Mouse (Mus musculus) lung, postnatal 14 days (tissue): Measurements from ENCODE around the gene Tle1.

Experiments
- DNase-seq: peaks from one replicate; pipeline ENCODE4 v3.0.0; 2021

The Tle1 gene

DNA sequence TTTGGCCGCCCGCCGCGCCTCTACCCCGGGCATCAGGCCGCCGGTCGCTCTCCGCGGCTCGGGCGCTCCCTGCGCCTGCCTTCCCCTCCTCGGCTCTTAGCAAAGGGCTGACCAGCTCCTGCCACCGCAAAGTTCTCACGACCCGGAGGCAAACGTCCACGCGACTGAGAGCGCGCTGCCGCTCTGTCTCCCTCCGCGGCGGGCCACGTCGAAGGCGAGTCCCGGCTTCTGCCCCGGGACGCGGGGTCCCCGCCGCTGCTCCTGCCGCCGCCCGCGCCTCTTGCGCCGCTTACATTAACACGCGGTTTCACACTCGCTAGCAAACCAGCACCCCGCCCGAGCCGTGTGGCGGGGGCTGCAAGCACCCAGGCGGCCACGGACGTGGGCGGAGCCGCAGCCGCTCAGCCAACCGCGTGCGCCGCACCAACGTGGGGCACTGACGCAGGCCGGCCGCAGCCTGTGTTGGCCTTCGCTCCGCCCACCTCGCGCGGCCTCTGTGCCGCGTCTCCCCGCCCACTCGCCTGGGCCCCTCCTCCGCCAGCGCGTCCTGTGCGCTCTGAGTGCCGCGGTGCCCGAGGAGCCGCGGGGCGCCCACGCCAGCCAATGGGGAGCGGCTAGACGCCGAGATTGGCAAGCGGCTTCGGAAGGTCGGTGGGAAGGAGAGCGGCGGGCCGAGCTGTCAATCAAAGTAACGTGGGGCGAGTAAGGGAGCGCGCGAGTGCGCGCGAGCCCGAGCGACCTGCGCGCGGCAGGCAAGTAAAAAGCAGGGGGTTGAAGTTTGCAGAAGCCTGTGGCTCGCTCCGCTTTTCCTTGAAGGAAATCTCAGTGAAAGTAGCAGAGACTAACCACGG, at the start of gene Tle1:
Gene Tle1 (minus strand): TSS at position 361 of the 851 bp plus-strand sequence.
- DNase-seq: peak; percentile 99

DNA sequence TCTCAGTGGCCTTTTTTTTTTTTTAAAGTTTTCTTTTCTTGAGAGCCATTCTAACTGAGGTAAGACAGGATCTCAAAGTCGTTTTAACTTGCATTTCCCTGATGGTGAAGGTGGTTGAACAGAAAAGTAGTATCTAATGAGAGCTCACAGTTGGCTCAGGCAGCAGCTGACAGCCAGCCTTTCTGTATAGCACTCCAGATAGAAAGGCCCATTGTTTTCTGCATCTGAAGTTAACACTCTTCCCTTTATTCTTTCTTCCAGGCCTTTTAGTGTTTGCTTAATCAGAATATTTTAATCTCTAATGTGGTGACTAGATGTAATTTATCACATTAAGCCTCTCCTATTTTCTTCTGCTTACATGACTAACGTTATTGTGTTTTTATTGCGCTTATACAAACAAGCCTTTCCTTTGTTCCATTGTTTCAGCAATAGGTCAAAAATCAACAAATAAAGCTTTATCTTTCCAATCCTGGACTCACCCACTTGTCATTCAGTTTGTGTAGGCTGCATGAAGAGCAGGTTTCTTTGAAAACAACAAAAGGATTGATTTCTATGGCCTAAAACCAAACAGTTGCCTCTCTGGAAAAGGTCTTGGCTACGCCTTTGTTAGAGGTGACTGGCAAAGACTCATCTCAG, 33.0 kb upstream of the Tle1 start:
- no peak for DNase-seq

DNA sequence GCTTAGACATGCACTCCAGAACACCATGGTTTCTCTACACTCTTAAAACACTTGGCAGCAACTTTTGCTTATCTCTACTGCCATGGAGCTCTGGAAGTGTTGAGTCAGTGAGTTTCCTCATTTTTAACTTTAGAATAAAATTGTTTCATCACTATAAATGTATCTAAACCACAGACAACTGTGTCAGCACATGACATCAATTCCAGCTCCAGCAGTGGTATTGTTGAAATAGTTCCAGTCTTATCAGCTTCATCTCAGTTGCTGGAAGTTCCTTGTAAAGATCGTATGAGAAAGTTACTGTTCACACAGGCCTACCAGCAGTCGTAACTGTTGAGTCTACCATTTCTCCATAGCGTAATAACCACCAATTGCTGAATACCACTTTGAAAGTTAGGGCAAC, 31.5 kb upstream of the Tle1 start:
- DNase-seq: no peak

DNA sequence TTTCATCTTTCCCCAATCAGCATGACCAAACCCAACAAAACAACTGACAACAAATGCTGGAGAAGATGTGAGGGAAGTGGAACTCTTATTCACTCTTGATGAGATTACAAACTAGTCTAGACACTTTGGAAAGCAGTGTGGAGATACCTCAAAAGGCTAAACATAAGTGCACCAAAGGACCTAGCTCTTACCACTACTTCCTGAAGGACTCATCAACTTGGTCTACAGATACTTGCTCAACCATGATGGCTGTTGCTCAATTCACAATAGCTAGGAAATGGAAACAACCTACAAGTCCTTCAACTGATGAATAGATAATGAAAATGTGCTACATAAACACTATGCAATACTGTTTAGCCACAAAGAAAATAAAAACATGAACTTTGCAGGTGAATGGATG, 30.1 kb upstream of the Tle1 start:
- DNase-seq: no peak

DNA sequence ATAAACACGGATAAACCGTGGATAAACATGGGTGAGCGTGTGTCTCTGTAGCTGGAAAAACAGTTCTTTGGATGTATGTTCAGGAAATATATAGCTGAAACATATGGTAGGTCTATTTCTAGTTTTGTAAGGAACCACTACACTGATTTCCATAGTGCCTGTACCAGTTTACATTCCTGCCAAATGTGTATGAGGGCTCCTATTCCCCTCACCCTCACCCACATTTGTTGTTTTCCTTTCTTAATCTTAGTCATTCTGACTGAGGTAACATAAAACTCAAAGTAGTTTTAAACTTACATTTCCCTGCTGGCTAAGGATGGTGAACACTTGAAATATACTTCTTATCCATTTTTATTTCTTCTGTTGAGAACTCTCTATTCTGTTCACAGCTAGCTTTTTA, 20.9 kb upstream of the Tle1 start:
- DNase-seq: no peak

DNA sequence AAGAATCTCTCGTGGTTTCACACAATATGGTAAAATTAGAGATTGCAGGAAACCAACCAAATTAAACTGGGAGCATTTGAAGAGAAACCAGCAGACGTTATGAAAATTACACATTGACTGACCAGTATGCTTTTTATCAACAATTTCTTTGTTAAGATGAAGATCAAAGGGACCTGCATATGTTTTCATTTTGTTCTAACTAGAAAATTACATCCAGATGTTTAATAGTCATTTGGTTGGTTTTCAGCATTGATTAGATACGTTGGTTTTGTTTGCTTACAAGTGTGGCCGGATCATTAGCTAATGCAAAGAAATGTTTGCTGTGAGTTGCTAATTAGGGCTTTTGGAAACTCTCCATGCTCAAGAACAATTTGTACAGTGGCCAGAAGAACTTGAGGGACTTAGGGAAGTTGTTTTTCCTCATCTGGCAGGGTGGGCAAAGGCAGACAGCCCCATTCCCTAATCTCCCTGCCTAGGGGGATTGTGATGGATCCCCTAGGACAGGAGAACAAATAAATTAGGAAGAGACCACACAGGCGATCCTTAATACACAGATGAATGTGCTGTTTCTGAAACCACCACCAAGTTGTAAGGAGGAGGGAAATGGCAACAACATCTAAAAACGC, 3.8 kb upstream of the Tle1 start:
- no peak for DNase-seq

DNA sequence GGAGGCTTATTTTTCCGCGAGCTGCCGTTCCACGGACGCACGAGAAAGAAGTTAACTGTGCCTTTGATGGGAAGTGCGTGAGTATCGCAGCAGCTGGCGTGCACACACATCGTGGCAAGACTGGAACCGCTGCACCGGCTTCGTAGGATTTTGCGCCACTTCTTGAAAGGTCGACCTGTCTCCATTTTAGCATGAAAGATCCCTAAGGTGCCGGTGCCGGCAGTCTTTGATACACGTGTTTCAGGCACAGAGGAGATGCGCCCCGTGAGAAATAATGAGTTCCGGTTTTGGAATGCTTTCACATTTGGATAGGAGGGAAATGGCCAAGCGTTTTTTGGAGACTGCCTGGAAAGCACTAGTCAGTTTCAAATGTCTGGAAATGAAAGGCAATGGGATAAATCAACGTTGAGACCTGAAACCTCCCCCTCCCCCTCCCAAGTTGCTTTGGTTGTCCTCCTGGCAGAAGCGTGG, 837 bp upstream of the Tle1 start:
- DNase-seq: peak; percentile 32

DNA sequence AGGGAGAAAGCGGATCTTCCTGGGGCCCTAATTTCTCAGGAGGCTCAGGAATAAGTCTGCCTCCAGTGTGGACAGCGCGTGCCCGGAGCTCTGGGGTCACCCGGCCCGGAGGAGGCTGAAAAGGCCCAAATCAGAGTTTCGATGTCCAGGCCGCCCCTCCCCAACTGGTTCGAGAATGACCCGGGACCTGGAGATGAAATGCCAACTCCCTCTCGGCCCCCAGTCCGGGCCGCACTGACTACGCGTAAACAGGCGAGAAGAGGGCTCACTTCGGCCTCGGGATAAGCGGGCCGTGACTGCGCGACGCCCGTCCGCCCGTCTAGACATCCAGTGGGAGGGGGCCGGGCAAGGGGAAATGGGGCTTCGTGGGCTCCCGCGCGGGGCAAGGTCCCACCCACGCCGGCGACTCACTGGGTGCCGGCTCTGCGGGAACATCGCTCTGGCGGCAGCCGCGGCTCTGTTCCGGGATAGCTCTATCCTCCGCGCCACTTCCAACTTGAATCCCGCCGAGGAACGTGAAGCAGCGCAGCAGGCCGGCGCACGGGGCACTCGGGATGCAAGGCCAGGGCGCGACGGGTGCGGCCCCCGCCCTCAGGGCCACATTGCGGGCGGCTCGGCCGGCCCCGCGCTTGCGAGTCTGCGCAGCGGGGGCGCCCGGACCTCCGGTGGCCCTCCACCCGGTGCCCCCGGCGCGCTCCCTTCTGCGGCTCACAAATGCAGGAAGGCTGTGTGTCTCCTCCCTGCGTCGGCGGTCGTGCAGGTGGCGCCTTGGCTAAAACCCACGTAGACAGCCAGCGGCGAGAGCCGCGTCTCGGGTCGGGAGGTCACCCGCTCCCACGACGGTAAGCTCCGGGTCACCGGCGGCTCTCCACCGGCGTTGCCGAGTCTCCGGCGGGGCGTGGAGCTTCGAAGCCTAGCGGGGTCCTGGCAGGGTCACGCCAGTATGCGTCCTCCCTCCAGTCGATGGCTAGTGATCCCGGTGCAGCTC, 854 bp downstream of the Tle1 start:
- peak; percentile 46 for DNase-seq

DNA sequence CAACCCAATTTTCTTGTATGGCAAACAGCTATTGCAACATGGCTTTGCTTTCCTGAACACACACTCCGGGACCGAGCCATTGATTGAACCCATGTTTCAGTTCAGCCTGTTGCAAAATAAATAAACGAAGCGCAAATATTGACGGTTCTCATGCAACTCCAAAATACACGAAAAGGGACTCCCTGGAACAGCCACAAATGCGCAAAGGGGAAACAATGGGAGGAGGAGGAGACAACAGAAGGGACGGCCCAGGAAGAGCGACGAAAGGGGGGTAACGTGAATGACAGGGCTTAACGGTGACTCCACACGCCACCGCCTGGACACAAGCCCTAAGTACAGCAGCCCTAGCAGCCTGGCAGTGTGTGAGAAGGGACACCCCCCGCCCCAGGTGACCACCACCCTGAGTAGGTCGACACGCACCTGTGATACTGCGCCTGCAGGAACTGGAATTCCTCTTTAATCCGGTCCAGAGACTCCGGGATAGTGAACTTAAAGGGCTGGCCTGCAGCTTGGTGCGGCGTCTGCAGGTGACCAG, 1.8 kb downstream of the Tle1 start:
- peak; percentile 82 for DNase-seq

DNA sequence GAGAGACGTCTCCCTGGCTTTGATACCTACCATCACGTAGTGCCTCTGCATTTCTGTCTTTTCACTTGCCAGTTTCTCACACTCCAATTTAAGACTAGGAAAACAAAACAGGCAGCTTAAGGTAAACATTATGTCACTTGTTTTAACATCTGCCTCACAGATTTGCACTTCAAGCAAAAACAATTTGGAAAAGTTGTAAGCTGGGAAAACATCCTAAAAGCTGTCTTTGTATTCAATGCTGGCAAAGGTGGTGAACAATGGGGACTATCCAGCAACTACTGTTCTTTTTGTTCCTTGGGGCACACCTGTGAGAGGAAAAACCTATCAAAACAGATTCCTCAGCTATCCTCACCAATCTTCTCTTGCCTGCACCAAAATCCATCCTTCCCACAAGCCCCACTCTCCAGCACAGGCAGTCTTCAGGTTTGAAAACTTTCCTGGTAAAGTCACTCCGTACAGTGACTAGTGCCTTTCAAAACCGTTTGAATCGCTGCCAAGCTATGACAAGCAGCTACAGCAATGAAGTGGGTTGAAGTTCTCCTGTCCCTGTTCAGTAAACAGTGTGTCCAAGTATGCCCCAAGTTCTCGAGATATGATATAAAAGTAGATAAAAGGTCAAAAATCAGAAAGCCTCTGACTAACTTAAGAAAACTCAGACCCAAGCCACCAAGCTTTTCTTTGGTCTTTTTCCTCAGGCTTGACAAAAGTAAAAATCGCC, 2.7 kb downstream of the Tle1 start:
- peak; percentile 81 for DNase-seq

DNA sequence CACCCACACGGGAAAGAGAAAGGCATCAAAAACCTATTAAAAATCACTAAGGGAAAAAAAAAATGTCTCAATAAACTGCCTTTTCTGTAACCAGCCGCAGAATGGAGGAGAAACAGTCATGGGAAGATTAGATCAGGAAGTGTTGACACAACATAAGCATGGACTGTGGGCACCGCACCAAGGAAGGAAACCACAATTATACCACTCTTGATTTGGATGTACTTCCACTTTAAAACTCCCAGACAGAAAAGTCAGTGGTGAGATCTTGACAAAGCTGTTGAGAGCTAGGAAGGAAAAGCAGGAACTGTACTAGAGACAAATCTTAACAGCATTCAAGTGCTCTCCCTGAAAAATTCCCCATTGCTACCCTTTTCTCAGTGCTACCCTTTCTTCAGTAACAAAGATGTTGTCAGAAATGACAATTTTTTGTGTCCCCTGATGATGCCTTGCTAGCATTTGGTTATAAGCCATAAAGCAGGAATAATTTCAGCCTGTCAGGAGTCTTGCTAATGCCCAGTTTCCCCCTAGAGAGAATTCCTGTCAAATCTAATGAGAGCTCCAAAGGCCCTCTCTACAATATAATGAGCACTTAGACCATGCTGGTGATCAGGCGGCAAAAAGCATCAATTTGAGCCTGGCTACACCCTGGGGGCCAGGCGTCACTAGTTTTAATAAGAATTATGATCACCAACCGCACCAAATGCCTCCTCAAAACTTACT, 5.4 kb downstream of the Tle1 start:
- peak; percentile 54 for DNase-seq

DNA sequence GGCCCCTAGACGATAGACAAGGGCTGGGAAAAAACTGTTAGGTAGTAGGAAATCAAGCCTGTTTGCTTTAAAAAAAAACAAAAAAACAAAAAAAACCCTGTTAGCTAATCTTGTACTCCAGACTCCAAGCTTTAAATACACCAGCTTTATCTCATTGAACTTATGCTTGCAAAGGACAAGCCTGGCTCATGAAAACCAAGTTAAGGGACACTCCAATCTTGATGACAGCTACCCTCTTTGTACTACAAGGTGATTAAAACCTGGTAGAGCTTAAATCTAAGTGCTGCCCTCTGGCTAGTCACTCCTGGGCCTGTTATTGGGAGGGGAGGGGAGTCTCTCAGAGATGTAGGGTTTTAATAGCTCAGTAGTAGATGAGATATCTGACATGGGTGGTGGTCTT, 7.4 kb downstream of the Tle1 start:
- no peak for DNase-seq

DNA sequence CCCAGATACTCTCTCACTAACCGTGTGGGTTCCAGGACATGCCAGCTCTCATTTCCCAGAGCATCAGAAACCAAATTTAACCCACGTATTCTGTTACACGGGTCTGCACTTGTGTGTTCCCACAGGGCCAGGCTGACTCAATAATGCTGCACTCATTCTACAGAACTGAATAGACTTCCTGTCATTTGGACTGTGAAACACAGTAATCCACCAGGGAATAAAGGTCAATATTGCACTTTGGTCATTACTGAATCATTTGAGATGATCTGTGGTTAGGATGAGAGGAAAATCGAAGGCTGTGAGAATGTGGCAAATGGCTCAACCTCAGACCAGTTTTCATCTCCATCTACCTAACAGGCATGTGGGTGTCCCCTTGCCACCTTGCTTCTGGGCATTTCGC, 16.2 kb downstream of the Tle1 start:
- no peak for DNase-seq

DNA sequence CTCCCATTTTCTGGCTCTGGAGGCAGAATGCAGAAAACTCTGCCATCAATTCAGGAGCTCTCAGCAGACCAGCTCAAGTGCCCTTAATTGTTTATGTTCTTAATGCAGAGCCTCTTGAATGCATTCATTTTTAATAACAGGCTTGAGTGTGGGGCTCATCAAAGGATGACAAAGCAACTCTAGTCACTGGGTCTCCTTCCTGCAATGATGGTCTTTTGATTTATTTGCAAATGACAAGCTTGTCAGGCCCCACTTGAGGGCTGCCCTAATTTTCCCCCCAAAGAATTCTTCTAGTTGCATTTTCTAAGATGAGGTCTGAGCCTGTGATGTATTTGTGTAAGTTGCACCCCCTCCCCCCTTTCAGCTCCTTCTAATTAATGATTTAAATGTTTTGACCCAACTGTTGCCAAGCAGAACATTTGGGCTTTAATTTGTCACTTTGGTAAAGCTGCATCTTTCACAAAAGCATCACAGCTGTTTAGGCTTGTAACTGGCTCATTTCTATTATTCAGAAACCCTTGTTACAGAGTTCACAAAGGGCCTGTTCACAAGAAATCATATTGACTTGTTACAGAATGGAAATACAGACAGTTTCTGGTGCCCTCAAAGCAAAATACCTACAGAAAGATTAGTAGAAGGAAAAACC, 18.3 kb downstream of the Tle1 start:
- no peak for DNase-seq

DNA sequence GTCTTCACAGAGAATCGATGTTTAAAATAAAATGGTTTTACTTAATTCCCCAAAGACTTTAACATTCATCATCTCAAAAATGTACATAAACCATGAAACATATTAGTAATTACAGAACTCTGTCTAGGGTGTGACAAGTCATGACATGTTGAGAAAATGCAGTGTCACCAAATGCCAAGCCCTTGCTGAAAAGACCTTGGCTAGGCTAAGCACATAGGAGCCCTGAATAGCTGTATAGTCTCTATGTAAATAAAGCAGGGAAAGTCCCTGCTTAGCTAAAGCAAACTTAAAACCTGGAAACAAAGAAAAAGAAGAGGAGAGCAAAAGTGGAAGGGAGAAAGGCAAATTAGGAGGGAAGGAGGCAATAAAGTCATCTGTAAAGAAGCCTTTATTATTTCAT, 24.8 kb downstream of the Tle1 start:
- no peak for DNase-seq

DNA sequence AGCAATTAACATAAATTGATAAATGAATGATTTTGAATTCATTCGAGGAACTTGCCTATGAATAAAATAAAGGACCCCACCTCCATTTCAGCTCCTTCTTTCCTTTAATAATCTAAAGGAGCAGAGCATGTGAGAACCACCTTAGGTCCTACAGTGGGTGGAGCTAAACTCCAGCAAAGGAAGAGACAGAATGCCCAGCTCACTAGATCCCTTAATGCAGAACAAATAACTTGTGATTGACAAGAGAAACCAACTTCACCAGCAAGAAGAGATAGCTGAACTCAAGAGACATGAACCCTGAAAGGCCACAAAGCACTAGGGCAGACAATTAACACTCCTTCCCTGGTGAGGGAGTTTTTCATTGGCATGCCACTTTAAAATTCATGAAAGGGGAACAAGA, 32.5 kb downstream of the Tle1 start:
- no peak for DNase-seq

DNA sequence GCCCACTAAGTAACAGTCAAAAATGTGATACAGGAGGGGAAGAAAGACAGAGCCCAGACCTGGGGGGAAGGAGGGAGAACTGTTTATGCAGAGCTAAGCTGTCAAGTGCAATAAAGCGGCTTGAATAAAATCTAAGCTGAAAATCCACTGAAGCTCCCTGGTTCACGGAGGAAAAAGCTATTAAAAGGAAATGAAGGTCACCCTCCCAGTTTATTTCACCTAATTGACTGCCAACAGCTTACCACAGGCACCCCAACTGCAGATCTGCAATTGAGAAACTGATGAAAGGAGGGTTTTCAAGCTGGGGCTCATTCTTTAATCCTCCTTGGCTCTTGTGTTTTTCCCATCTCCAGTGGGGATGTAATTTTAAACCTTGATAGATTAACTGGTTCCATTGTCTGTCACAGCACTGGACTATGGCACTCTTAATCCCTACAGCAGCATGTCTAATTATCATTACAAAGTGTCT, 32.9 kb downstream of the Tle1 start:
- no peak for DNase-seq

DNA sequence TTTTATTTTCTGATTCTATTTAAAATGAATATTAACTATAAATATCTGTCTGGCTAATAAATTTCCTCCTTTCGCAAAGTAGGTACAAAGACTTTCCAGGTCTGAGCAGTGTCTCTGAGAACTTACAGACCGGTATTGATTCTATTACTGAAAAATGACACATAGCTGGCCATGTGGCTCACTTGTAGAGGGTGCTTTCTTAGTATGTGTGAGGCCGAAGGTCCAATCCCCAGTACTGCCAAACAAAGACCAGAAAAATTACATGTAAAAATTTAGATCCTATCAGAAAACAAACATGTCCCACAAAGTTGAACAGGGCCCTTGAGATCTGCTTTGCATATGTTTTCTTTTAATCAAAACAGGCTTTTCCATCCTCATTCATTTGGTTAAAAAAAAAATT, 33.5 kb downstream of the Tle1 start:
- DNase-seq: no peak

DNA sequence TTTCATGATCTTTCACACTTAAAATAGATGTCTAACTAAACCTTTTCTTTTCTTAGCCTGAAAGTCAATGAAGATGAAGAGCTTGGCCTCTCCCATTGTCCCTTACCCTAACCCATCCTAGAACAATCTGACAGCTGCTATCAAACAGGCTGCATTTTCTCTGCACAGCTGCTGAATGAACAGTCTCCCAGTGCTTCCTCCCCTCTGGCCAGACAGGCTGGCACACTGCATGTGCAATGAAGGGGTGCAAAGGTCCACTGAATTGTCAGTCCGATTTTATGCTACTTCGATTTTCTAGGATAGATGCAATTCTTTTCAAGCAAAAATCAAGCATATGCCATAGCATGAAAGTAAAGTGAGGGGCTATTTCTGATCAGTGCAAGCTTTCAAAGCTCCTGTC, 34.2 kb downstream of the Tle1 start:
- no peak for DNase-seq

DNA sequence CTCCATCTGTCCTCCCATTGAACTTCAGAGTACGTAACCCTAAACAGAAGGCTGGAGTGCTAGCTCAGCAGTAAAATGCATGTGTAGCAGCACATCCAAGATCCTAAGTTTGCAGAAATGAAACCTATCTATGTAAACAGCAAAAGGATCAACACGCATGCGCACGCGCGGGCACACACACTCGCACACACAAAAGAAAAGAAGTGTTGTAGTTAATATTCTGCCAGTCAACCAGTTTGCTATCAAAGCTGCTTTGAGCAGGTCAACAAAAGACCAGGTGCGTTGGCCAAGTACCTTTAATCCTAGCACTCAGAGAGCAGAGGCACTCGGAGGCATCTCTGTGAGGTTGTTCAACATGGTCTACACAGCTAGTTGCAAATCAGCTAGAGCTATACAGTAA, 35.0 kb downstream of the Tle1 start:
- no peak for DNase-seq
